In the genomic region with DNA sequence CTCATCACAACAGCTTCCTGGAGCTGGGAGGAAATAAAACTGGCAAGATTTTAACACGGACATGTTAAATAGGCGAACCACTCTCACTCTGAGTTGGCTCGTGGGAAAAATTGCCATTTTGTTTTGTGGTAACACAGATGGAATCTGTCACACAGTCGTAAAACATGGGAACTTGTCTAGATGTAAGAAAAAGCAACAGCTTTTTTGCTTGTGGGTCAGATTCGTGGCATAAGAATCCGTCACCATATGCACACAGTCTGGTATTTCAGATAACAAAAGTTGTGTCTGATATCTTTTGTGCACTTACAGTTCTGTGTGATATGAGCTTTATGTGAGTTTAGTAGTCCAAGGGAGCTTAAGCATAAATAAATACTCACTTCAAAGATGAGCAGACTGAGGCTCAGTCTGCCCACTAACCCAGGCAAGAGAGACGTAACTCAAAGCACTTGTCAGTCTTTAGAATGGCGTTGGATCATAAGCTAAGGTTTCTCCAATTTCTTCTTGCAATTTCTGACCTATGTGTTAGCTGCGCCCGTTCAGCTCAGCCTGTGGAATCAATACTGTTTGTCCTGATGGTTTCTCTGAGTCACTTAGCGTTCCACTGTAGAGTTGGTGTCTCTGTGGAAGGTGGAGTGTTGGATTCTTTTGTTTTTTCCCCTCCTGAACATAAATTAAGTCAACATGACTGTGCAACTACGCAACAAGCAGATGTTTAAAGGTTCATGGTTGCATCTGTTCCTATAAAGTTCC, we compare ENCODE assay signal across 28 mouse cellular contexts.
A peak's percentile ranks its signal among the peaks of the same experiment; 100 is the strongest.
DNase-seq lines count a peak whose midpoint lies in the region; ATAC-seq and TF ChIP-seq lines count a peak whose summit lies in the region.
"Had no signal": no experiment of that assay in that cellular context is flagged by ENCODE, and none has a peak within 500 bp of the region (broad histone marks: within the 10 kb centered on the region; RNA-seq: fewer than 3 reads in every experiment).

No protein-coding gene starts in this region.

- no peak for TF ChIP-seq EP300 in liver, postnatal 0 days (IDR thresholded peaks at IDR 0.05; ENCODE audit: low read depth)

- no peak overlapping the region for H3K9ac ChIP-seq in forebrain, embryonic 13.5 days
- H3K9ac ChIP-seq in forebrain, embryonic 11.5 days (ENCODE audit: low read length): no peak overlapping the region
- H3K9ac ChIP-seq in kidney, embryonic 14.5 days (ENCODE audit: low read depth, low read length): no peak overlapping the region
- H3K9ac ChIP-seq in liver, adult 2 months (ENCODE audit: low read depth, low read length): no peak overlapping the region
- no peak overlapping the region for H3K9ac ChIP-seq in liver, postnatal 0 days (replicated peaks)
- H3K9ac ChIP-seq: hindbrain, embryonic 13.5 days; limb, embryonic 15.5 days; midbrain, embryonic 13.5 days had no signal

- no peaks in the 10 kb centered on the region for H3K4me1 ChIP-seq in forebrain, embryonic 13.5 days
- H3K4me1 ChIP-seq in forebrain, embryonic 11.5 days (replicated peaks; ENCODE audit: control insufficient read depth, insufficient read depth, low read length): no peaks in the 10 kb centered on the region
- H3K4me1 ChIP-seq in kidney, embryonic 14.5 days (ENCODE audit: control insufficient read depth, insufficient read depth, low read length): no peaks in the 10 kb centered on the region
- peaks cover 2% of the 10 kb centered on the region; the same call in 1 of the 2 replicates for H3K4me1 ChIP-seq in liver, adult 2 months (ENCODE audit: control insufficient read depth, insufficient read depth, low read length)
- H3K4me1 ChIP-seq in liver, postnatal 0 days (ENCODE audit: insufficient read depth): no peaks in the 10 kb centered on the region; the same call in 1 of the 2 replicates
- H3K4me1 ChIP-seq: limb, embryonic 10.5 days; limb, embryonic 15.5 days; midbrain, embryonic 13.5 days had no signal

- 86% methylated on average over 12 of the region's 12 CpGs for WGBS in forebrain, embryonic 13.5 days
- 91% methylated on average over 12 of the region's 12 CpGs for WGBS in forebrain, embryonic 11.5 days
- 50% methylated on average over 12 of the region's 12 CpGs for WGBS in kidney, embryonic 14.5 days
- WGBS in liver, adult 2 months: 66% methylated on average over 12 of the region's 12 CpGs
- WGBS in liver, postnatal 0 days (ENCODE audit: insufficient replicate concordance): 63% methylated on average over 12 of the region's 12 CpGs

- peaks cover 16% of the 10 kb centered on the region for H3K36me3 ChIP-seq in forebrain, embryonic 13.5 days (ENCODE audit: poor library complexity, severe bottlenecking)
- H3K36me3 ChIP-seq in forebrain, embryonic 11.5 days (ENCODE audit: control insufficient read depth, insufficient read depth, low read length): no peaks in the 10 kb centered on the region
- H3K36me3 ChIP-seq in kidney, embryonic 14.5 days (ENCODE audit: control insufficient read depth, insufficient read depth, low read length): no peaks in the 10 kb centered on the region
- H3K36me3 ChIP-seq in liver, adult 2 months (ENCODE audit: control insufficient read depth, insufficient read depth, low read length): no peaks in the 10 kb centered on the region
- no peaks in the 10 kb centered on the region for H3K36me3 ChIP-seq in liver, postnatal 0 days (replicated peaks; ENCODE audit: insufficient read depth, low read length)
- H3K36me3 ChIP-seq: G1E; hindbrain, embryonic 13.5 days; limb, embryonic 10.5 days; midbrain, embryonic 13.5 days had no signal

- no peak for TF ChIP-seq CTCF in liver, adult 2 months (IDR thresholded peaks at IDR 0.05; ENCODE audit: low read depth, low read length)
- no peak for TF ChIP-seq CTCF in liver, postnatal 0 days (IDR thresholded peaks at IDR 0.05; ENCODE audit: low read depth)

- H3K4me3 ChIP-seq in forebrain, embryonic 13.5 days: no peak overlapping the region
- H3K4me3 ChIP-seq in forebrain, embryonic 11.5 days (ENCODE audit: low read depth, low read length): no peak overlapping the region
- H3K4me3 ChIP-seq in kidney, embryonic 14.5 days (ENCODE audit: low read length): no peak overlapping the region
- no peak overlapping the region for H3K4me3 ChIP-seq in liver, adult 2 months (ENCODE audit: insufficient read depth, low read depth, low read length)
- H3K4me3 ChIP-seq in liver, postnatal 0 days (ENCODE audit: low read depth, low read length): no peak overlapping the region
- H3K4me3 ChIP-seq: hindbrain, embryonic 13.5 days; limb, embryonic 10.5 days; limb, embryonic 15.5 days; midbrain, embryonic 13.5 days had no signal

- no peak overlapping the region for H3K27ac ChIP-seq in forebrain, embryonic 13.5 days
- H3K27ac ChIP-seq in forebrain, embryonic 11.5 days (ENCODE audit: low read depth, low read length): no peak overlapping the region
- peak overlapping the region; percentile 5; the same call in 1 of the 2 replicates for H3K27ac ChIP-seq in kidney, embryonic 14.5 days (ENCODE audit: low read depth, low read length)
- no peak overlapping the region for H3K27ac ChIP-seq in liver, adult 2 months (replicated peaks; ENCODE audit: insufficient read depth, low read depth, low read length)
- no peak overlapping the region; the same call in 1 of the 2 replicates for H3K27ac ChIP-seq in liver, postnatal 0 days (ENCODE audit: low read depth)
- H3K27ac ChIP-seq: hindbrain, embryonic 13.5 days; limb, embryonic 10.5 days; limb, embryonic 15.5 days; midbrain, embryonic 13.5 days had no signal

- ATAC-seq in forebrain, embryonic 13.5 days: peak; percentile 33; the same call in 1 of the 2 replicates
- ATAC-seq in forebrain, embryonic 11.5 days (replicated peaks; ENCODE audit: low FRiP score): no peak
- ATAC-seq in kidney, embryonic 14.5 days (ENCODE audit: low FRiP score, low TSS enrichment): no peak
- ATAC-seq in liver, postnatal 0 days: no peak
- ATAC-seq: lung, postnatal 0 days; midbrain, embryonic 13.5 days; Patski had no signal

- H3K79me2 ChIP-seq in liver, adult 2 months (ENCODE audit: control insufficient read depth, insufficient read depth, low read length): peaks cover 7% of the 10 kb centered on the region; the same call in 1 of the 2 replicates

- no peaks in the 10 kb centered on the region for H3K27me3 ChIP-seq in forebrain, embryonic 13.5 days
- H3K27me3 ChIP-seq in forebrain, embryonic 11.5 days (ENCODE audit: control insufficient read depth, insufficient read depth, low read length): no peaks in the 10 kb centered on the region
- no peaks in the 10 kb centered on the region for H3K27me3 ChIP-seq in kidney, embryonic 14.5 days (ENCODE audit: control insufficient read depth, insufficient read depth, low read length)
- no peaks in the 10 kb centered on the region for H3K27me3 ChIP-seq in liver, adult 2 months (ENCODE audit: control insufficient read depth, insufficient read depth, low read length)
- H3K27me3 ChIP-seq in liver, postnatal 0 days (ENCODE audit: insufficient read depth, low read length): no peaks in the 10 kb centered on the region
- H3K27me3 ChIP-seq: hindbrain, embryonic 13.5 days; limb, embryonic 15.5 days; midbrain, embryonic 13.5 days; Patski had no signal

- no peaks in the 10 kb centered on the region for H3K9me3 ChIP-seq in forebrain, embryonic 13.5 days (replicated peaks)
- no peaks in the 10 kb centered on the region for H3K9me3 ChIP-seq in forebrain, embryonic 11.5 days (ENCODE audit: control insufficient read depth, low read length)
- H3K9me3 ChIP-seq in kidney, embryonic 14.5 days (ENCODE audit: control insufficient read depth, low read length): no peaks in the 10 kb centered on the region; the same call in 1 of the 2 replicates
- H3K9me3 ChIP-seq in liver, postnatal 0 days (ENCODE audit: low read length): no peaks in the 10 kb centered on the region
- H3K9me3 ChIP-seq: limb, embryonic 10.5 days; limb, embryonic 15.5 days had no signal

- DNase-seq in forebrain, embryonic 11.5 days (ENCODE audit: low spot score): no peak
- DNase-seq in kidney, adult 9 months: no peak
- DNase-seq in liver, adult 2 months (ENCODE audit: extremely low read depth, low read depth, low spot score): peak; percentile 61
- no peak for DNase-seq in liver, postnatal 0 days
- no peak for DNase-seq in MN1 (ENCODE audit: low spot score)
- DNase-seq: adrenal gland, postnatal 10 days; cerebellum, adult 11 months; cerebellum, adult 9-10 months; embryo, embryonic 11 days; gastrocnemius, postnatal 25 days; heart, adult 18-20 months; heart, postnatal 36 days; kidney, adult 11 months; layer of hippocampus, adult 9-11 months; lung, adult 18-20 months; lung, postnatal 4 days; right cerebral cortex, postnatal 14 days; thymus, postnatal 4 days had no signal

- no peak for TF ChIP-seq POLR2A in liver, adult 2 months (IDR thresholded peaks at IDR 0.05; ENCODE audit: extremely low read depth, insufficient read depth, low read length)

- no peak overlapping the region for H3K4me2 ChIP-seq in forebrain, embryonic 13.5 days
- H3K4me2 ChIP-seq in forebrain, embryonic 11.5 days (ENCODE audit: low read depth, low read length, severe bottlenecking): no peak overlapping the region
- no peak overlapping the region for H3K4me2 ChIP-seq in kidney, embryonic 14.5 days (replicated peaks; ENCODE audit: low read depth, low read length)
- H3K4me2 ChIP-seq in liver, postnatal 0 days (ENCODE audit: low read depth, low read length): no peak overlapping the region
- H3K4me2 ChIP-seq: heart, embryonic 11.5 days; hindbrain, embryonic 13.5 days; limb, embryonic 15.5 days; midbrain, embryonic 13.5 days had no signal
